Mouse (Mus musculus) CD4-positive helper T cell, adult 2 months (primary cell): Measurements from ENCODE around the gene Esrrg.

Experiments used
- DNase-seq: peaks from one replicate; pipeline ENCODE4 v3.0.0-alpha.2; 2012; ENCODE audit warnings: low read depth, missing footprints, low spot score

The Esrrg gene

GRCm38 (mm10) chr1:188068833-188069232, 460.2 kb downstream of the Esrrg start:
- DNase-seq = no peak

GRCm38 (mm10) chr1:188069849-188070248, 461.3 kb downstream of the Esrrg start:
- no peak for DNase-seq

- no peak for DNase-seq
Observed at GRCm38 (mm10) chr1:188077561-188078195, 469.1 kb downstream of the Esrrg start.

- DNase-seq = no peak
Observed at GRCm38 (mm10) chr1:188080261-188080875, 471.8 kb downstream of the Esrrg start.

- DNase-seq = no peak
Observed at GRCm38 (mm10) chr1:188082665-188083640, 474.4 kb downstream of the Esrrg start.

- DNase-seq = no peak
Observed at GRCm38 (mm10) chr1:188085116-188085879, 476.7 kb downstream of the Esrrg start.

GRCm38 (mm10) chr1:188093724-188094123, 485.1 kb downstream of the Esrrg start:
- no peak for DNase-seq

- no peak for DNase-seq
Observed at GRCm38 (mm10) chr1:188101832-188102231, 493.2 kb downstream of the Esrrg start.

- DNase-seq = no peak
Observed at GRCm38 (mm10) chr1:188103179-188103578, 494.6 kb downstream of the Esrrg start.

- no peak for DNase-seq
Observed at GRCm38 (mm10) chr1:188105516-188105915, 496.9 kb downstream of the Esrrg start.

- no peak for DNase-seq
Observed at GRCm38 (mm10) chr1:188107946-188108345, 499.4 kb downstream of the Esrrg start.

GRCm38 (mm10) chr1:188111552-188111951, 503.0 kb downstream of the Esrrg start:
- DNase-seq = no peak

GRCm38 (mm10) chr1:188113240-188113639, 504.6 kb downstream of the Esrrg start:
- no peak for DNase-seq

- DNase-seq = no peak
Observed at GRCm38 (mm10) chr1:188118125-188118524, 509.5 kb downstream of the Esrrg start.

- DNase-seq = no peak
Observed at GRCm38 (mm10) chr1:188119806-188120205, 511.2 kb downstream of the Esrrg start.

- no peak for DNase-seq
Observed at GRCm38 (mm10) chr1:188125521-188126021, 517.0 kb downstream of the Esrrg start.

- no peak for DNase-seq
Observed at GRCm38 (mm10) chr1:188136126-188136525, 527.5 kb downstream of the Esrrg start.

- no peak for DNase-seq
Observed at GRCm38 (mm10) chr1:188139473-188139872, 530.9 kb downstream of the Esrrg start.

GRCm38 (mm10) chr1:188140221-188140620, 531.6 kb downstream of the Esrrg start:
- no peak for DNase-seq

GRCm38 (mm10) chr1:188147381-188148156, 539.0 kb downstream of the Esrrg start:
- DNase-seq = no peak

GRCm38 (mm10) chr1:188151066-188151465, 542.5 kb downstream of the Esrrg start:
- DNase-seq = no peak
